Mouse (Mus musculus) layer of hippocampus, adult 11-12 months (tissue): ENCODE data around the gene BC055324.
"Not testable (repeated sequence)": the region's sequence is repeated elsewhere in the genome, so short reads cannot be mapped to it uniquely, and the experiment has no call there.

Source experiments
- DNase-seq: peaks from one replicate; pipeline ENCODE4 v3.0.0; 2022; ENCODE audit warnings: low spot score

The BC055324 gene

DNA sequence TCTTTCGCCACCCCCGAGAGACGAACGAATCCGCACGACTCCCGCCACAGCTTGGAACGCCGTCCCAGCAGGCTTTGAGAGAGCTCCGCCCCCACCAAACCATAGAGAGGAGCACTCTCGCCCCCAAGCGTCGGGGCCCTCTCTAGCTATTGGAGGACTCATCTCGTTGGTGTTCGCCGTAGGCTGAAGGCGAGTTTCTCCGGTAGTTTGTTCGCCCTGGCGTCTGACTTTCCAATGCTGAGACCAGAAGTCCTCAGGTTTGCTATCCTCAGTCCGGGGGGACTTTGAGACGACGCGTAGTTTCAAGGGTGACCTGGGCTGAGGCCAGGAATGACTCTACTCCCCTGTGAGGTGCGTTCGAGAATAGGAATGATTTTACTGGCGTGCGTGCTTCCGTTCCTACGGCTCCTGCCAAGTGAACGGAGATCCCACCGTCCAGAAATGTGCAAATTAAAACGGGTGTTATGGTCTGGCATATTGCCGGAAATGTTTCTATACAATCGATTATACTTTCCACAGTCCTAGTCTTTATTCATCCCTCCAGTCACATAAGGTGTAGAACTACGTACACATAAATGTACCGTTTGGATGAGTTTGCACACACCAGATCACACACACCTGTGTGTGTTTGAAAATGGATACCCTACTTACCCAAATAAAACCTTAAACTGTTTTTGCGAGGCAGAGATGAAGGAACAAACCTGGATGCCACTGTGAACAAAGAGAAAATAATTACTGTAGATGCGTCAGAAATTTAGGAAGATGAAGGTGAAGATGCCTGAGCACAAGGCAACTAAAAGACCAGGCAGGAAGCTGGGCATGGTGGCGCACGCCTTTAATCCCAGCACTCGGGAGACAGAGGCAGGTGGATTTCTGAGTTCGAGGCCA lies at the start of gene BC055324, which contains the start of gene Mettl18:
Gene BC055324 (minus strand): TSS at position 76 of the 888 bp plus-strand sequence.
Gene Mettl18 (plus strand): TSS at position 169 of the 888 bp plus-strand sequence.
- peak; percentile 90 for DNase-seq

- no peak for DNase-seq
These were observed 49.0 kb upstream of the BC055324 start for GRCm38 (mm10) chr1:164043549-164043948.

GRCm38 (mm10) chr1:164040385-164041135 lies 46.0 kb upstream of the BC055324 start:
- DNase-seq = no peak

DNA sequence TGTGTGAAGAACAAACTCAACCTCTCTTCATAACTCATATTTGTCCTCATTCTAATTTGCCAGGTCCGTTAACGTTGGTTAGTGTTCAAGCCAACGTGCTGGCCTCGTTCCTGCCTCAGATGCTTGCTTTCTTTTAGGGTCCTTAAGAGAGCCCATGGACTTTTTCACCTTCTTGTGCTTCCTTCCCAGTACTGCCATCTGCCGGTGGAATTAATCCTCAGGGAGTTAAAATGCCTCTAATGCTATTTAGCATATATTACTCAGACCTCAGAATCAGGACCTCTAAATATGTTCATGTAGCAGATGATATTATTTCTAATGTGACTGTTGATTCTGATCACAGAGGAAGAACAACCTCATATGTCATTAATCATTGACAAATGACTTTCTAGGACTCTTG lies 32.8 kb upstream of the BC055324 start:
- DNase-seq = no peak

DNA sequence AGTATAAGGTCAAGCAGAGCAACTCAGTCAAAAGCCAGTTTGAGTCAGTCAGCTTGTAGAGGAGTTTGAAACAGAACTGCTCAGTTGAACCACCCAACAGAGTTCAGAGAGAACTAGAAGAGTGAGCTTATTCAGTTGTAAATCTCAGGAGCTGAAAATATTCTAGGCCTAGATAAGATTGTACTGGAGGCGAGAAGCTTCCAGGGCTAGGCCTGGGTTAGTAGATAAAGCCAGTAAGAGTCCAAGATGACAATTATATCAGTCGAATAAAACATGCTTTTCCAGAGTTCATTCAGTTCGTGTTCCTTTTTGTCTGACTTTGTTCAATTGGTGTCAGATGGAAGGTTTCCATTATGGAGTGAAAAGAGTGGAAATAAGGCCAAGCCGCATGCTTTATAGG lies 31.1 kb upstream of the BC055324 start:
- no peak for DNase-seq

GRCm38 (mm10) chr1:164022106-164022505 lies 27.5 kb upstream of the BC055324 start:
- not testable (repeated sequence) for DNase-seq

DNA sequence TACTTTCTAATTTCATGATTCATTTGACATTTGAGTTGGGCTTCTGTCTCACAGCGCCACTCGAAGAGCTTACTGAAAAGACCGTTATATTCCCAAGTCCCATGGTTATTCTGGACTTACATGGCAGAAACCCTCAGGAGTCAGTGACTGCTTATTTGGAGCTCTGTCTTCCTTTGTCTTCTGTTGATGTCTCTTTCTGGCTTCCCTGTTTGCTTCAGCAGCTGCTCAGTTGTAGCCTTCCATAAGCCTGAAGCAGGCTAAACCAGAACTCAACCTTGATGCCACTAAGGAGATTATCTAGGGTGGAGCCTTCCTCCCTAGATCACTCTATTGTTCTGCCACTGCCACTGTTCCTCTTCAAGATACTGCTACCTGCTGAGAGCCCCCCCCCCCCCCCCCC lies 26.1 kb upstream of the BC055324 start:
- not testable (repeated sequence) for DNase-seq

DNA sequence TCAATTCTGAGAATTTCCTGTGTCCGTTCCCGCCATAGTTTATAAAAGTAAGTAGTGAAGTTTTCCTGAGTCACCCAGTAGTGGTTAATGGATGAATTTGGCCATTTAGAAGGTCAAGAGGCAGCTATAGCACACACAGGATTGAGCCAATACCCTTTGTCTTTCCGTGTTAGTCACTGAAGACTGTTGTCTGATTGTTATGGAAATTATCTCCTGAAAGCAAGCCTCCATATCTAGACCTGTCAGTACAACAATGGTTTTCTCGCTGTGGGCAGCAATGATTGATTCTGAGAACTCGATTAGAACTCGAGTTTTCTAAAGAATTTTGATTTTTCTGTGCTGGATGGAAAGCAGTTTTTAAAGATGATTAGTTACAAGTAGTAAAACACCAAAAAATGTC lies 25.2 kb upstream of the BC055324 start:
- no peak for DNase-seq

- no peak for DNase-seq
These were observed 23.8 kb upstream of the BC055324 start for GRCm38 (mm10) chr1:164018221-164018896.

GRCm38 (mm10) chr1:164014616-164015015 lies 20.0 kb upstream of the BC055324 start:
- no peak for DNase-seq

DNA sequence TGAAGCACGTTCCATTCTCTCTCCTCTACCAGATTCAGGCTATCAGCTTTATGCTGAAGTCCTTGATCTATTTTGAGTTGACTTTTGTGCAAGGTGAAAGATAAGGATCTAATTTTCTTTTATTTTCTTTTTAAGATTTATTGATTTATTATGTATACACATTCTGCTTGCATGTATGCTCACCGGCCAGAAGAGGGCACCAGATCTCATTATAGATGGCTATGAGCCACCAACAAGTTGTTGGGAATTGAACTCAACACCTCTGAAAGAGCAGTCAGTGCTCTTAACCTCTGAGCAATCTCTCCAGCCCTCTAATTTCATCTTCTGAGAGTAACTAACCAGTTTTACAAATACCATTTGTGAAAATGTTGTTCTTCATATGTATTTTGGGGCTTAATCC lies 14.6 kb upstream of the BC055324 start:
- no peak for DNase-seq

DNA sequence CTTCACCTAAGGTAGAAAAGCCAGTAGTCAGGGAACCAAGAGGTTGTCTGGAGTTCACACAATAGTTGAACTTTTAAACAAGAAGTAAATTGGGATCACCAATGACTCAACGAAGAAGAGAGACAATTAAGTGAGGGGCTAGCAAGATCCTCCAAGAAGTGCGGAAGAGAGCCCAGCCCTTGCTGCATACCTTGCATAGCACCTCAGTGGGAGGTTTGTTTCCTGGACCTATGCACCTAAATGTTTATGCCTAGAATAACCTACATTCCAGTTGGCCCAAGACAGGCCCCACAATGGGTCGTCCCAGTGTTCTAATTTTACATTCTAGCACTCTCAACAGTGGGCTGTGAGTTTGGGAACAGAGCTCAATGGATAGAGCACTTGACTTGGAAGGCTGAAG lies 9.7 kb upstream of the BC055324 start:
- no peak for DNase-seq

- DNase-seq = no peak
These were observed 7.3 kb upstream of the BC055324 start for GRCm38 (mm10) chr1:164001831-164002452.

GRCm38 (mm10) chr1:163995609-163995913 lies 965 bp upstream of the BC055324 start:
- DNase-seq = no peak

GRCm38 (mm10) chr1:163994173-163994720 lies 349 bp downstream of the BC055324 start:
- DNase-seq = no peak

DNA sequence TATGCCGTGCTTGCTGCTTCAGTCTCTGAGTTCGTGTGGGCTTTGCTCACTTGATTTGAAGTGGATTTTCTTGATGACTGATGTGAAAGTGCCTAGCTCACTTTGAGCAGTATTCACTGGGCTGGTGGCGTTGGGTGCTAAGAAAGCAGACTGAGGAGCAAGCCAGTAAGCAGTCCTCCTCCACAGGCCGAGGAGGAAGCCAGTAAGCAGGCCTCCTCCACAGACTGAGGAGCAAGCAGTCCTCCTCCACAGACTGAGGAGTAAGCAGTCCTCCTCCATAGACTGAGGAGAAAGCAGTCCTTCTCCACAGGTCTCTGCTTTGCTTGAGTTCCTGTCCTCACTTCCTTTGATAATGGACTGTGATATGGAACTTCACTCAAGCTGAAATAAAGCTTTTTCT lies 2.2 kb downstream of the BC055324 start:
- DNase-seq = no peak

DNA sequence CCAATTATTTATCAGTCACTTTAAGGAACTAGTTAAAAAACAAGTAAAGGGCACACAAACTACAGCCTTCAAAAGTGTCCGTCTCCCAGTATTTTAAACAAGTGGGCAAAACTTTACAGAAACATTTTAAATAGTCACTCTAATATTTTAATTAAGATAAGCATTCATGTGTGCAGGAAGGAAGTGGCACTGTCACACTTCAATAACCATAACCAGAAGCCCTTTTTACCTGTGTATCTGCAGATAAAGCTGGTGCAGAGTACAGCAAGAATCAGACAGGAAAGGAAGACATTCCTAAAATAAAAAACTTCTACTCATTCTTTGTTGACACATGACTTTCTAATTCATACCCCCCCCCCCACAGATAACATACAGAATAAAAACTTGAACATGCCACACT lies 18.1 kb downstream of the BC055324 start:
- no peak for DNase-seq

DNA sequence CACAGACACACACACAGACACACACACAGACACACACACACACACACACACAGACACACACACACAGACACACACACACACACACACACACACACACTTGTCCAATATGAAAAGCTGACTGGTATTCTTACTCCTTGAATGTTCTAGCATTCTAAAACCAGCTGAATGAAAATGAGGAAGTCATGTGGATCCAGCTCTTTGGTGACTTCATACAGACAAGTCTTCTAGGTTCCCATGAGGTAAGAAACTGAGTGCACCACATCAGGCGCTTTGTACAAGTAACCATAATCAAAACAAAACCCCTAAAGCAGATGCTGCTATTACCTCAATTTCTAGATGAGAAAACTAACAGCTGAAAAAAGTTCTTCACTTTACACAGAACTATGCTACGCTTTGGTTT lies 19.5 kb downstream of the BC055324 start:
- DNase-seq = no peak

- DNase-seq = no peak
These were observed 20.1 kb downstream of the BC055324 start for GRCm38 (mm10) chr1:163974471-163974870.

DNA sequence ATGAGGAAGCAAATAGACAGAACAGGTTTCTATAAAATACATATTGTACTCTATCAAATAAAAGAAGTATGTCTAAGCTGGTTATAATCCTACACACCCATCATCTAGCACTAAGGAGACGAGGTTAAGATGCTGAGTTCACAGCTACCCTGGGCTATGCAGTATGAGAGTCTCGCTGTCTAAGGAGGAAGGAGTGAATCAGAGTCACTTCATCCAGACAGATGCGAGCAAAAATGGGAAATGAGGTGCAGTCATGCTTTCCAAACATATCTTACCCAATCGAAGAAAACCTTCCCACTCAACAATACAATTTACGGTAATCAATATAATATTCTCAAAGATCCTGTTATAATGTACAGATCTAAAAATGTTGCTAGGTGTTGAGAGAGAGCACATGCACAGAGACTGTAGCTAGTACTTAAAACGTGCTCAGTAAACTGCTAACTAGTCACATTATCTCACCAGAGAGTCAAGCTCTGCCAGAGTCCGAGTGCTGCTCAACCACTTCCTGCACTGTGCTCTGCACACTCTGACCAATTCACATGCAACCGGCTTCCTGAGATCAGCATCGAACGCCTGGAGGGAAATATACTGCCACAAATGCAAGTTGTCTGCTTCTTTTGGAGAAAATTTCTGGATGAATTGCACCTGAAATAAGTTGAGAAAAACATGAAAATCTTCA lies 30.4 kb downstream of the BC055324 start:
- no peak for DNase-seq

- DNase-seq = no peak
These were observed 36.6 kb downstream of the BC055324 start for GRCm38 (mm10) chr1:163958036-163958435.
